Mouse (Mus musculus) cerebellum, postnatal 14 days (tissue): ENCODE data around the gene Rab13.
"Not testable (repeated sequence)": the region's sequence is repeated elsewhere in the genome, so short reads cannot be mapped to it uniquely, and the experiment has no call there.

Experiments
- DNase-seq, 2 experiments: peaks; one replicate each; pipeline ENCODE4 v3.0.0; 2021; ENCODE audit warnings: mixed read lengths in 2 of 2

The Rab13 gene

DNA sequence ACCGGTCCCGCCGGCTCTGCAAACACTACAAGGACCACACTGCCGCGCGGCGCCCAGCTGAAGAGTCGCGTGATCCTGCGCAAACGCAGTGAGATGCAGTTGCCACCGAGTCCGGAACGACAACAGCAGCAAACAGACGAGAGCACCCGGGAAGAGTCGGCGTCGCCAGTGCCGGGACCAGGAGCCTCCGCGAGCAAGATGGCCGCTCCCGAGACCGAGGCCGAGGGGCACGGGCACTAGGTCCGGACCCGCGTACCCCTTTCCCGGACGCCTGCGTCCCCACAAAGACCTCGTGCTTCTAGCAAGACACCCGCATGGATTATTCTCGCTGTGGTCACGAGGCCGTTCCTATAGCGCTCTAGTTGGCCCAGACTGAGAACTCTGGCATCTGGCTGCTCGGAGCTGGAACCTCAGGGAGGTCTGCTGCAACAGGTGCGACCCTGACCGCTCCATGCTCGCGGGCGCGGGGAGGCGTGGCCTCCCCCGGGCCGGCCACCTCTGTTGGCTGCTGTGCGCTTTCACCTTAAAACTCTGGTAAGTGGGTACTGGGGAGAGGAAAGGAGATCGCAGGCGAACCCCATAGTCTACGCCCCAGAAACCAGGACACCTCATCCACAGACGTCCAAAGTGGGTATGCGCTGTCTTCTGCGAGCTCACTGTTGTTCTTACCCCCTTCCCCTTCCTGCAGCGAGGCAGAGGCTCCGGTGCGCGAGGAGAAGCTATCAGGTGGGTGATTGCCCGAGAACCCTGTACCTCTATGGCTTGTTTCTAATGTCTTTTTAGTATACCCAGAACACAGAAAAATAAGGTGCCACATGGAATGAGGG, 18.2 kb downstream of the Rab13 start, which contains the start of gene Jtb:
Gene Jtb, plus strand, starts transcription at position 91 of the 827 bp plus-strand sequence.
- DNase-seq: peak; percentile 92 to 93

DNA sequence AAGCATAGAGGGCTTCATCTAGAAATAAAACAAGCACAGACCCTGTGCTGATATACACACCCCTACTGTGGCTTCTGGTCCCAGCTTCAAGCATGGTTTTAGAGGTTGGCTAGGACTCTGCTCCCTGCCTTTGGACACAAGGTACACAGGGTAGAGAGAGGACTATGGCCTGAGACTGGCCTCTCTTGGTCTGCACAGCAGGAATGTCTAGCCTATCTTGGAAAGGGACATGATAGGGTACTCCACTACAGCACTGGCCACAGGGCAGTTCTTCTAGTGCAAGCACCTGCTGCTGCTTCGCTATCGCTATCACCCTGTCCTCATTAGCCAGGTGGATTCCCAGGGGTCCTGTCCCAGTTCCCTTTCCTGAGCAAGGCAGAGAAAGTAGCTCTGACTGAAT, 27.8 kb downstream of the Rab13 start:
- DNase-seq: no peak

DNA sequence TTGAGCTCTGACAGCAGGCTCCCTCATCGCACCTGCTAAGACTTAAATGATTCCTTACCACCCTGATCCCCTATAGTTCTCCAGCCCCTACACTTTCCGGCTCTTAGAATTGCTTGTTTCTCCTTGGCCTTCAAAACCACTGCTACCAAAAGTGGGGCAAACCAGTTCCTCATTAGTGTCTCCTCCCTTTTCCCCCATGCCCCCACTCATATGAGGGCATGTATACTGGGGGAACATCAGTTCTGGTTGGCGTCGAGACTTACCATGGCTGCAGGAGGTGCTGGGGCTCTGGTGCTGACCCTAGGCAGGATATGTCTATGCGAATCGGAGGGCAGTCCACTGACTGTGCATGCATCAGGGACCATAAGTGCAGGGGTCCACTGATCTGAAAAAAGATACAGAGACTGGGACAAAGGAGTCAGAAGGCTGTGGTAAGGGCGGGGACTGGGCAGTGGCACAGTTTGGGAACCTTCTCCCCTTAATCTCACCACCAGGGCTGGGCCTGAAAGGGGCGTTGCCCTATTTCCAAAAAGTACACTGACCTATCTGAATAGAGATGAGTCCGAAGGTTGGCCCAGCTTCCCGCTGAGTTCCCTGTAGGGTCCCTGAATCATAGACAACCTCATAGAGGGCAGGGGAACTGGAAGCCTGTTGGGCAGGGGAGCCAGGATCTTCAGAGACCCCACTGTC, 28.3 kb downstream of the Rab13 start:
- DNase-seq: no peak

DNA sequence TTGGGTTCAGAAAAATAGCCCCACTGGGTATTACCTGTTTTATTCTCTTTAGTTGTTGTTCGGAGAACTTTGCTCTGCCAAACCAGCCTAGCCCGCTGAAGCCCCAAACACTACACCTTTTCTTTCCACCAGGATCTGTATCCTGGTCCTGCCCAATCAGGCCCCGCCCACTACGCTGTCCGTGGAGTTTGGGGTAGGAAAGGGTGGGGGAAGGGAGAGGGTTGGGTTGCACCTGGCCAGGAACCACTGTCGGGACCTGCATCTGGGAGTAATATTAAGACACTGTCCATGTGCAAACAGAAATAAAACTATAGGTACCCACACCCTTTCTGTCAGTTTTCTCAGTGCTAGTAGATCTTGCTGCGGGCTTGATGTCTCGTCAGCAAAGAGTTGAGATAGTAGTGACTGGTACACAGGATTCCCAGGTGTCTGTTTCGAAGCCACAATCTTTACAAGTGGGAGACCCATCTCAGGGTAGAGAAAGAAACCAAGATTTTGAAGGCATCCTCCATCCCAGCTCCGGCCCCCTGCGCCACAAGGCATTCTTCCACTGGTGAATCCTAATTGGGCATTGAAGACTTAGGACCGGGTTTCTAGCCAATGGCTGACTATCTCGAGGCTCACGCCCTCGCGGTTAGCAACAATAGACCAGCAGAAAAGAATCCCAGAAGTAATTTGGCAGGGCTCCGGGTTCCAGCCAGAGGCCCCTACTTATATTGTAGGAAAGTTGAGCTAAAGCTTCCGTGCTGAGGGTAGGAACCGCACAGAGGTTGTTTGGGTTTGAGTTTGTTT, 29.7 kb downstream of the Rab13 start, which contains the start of gene Creb3l4:
Gene Creb3l4, minus strand, starts transcription at position 529 of the 792 bp plus-strand sequence.
- no peak for DNase-seq

DNA sequence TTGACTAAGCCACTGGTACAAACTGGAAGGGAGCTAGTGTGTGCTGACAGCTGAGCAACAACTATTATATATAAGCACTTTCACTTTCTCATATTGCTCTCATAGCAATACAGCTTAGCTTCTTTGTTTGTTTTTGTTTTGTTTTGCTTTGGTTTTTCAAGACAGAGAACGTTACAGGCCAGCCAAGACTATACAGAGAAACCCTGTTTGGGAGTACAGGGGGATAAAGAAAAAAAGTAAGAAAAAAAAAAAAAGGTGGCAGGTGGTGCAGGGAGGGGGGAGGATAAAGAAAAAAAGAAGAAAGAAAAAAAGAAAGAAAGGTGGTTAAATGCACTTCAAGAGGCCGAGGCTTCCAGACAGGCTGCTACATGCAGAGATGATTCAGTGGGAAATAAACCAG, 31.9 kb downstream of the Rab13 start:
- no peak for DNase-seq

DNA sequence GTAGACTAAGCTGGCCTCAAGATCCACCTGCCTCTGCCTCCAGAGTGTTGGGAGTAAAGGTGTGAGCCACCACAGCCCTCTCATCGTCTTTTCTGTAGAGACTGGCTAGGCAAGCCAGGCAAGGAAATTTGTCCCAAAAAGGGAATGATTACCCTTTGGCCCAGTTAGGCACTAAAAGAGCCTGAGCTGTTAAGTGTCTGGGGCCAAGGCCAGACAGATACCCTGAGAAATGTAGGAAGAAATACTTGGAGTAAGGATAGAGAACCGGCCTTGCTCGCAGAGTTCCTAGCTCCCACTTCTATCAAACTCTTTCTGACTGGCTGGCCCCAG, 34.1 kb downstream of the Rab13 start:
- no peak for DNase-seq

DNA sequence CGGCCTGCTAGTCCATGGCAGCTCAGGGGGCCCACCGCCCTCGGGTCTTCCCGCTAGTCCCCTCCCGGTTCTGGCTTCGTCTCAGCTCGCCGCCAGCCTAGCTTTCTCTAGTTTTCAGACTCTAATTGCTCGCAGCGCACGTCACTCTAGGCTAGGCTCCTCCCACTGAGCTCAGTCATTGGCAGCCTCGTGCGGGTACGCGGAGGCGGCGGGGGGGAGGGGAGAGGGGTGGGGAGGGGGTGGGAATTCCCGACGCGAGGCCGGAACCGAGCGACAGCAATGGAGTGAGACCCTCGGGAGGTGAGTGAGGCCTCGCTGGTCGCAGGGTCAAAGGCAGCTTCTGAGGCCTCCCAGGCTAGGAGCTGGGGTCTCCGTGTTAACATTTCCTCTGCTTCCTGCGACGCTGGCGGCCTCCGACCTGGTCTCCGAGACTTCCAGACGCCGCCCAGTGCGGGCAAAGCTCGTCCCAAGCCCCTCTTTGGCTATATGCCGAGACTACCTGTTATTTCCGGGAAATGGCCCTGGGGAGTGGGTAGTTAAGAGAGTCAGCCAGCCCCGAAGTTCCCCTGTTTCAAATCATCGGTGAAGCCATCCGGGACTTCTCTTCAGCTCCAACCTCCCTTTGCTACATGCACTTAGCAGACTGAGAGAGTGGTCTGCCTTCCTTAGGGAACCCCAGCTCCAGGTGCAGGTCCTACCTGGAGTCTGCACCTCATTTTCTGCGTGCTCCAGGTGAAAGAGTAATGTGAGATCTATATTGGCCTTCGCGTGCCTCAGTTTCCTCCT, 34.7 kb downstream of the Rab13 start, which contains the start of gene Slc39a1:
Gene Slc39a1, plus strand, starts transcription at position 213 of the 786 bp plus-strand sequence.
- DNase-seq: peak; percentile 93 to 95

DNA sequence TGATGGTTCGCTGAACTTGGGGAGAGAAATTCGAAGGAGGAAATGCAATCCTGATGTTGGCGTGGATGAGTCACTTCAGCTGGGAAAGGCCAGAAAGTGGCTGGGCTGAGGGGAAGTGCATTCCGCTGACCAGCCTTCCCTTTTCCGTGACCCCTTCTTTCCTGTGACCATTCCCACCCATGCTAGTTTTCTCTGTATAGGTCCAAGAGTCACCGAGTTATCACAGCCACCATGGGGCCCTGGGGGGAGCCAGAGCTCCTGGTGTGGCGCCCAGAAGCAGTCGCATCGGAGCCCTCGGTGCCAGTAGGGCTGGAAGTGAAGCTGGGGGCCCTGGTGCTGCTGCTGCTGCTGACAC, 35.2 kb downstream of the Rab13 start:
- DNase-seq: peak in 1 of 2 experiments; percentile 42

DNA sequence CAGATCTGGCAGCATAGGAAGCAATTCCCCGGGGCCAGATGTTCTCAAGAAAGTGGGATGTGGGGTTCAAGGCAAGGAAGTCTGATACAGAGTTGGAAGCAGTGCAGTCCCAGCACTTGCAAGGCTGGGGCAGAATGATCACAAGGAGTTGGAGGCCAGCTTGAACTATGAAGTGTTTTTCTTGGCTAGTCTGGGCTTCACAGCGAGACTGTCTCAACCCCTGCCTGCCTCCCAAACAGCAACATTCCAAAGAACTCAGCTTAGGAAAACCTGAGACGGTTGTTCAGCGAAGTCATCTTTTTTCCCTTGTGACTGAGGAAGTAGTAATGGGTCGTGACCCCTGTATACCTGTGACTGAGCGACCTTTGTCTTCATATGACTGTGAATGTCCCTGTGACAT, 37.3 kb downstream of the Rab13 start:
- DNase-seq: no peak

DNA sequence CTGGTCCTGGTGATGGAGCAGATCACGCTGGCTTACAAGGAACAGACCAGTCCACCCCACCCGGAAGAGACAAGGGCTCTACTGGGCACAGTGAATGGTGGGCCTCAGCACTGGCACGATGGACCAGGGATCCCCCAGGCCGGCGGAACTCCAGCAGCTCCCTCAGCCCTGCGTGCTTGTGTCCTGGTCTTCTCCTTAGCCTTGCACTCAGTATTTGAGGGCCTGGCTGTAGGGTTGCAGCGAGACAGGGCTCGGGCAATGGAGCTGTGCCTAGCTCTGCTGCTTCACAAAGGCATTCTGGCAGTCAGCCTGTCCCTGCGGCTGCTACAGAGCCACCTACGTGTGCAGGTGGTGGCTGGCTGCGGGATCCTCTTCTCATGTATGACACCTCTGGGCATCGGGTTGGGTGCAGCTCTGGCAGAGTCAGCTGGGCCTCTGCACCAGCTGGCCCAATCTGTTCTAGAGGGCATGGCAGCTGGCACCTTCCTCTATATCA, 38.3 kb downstream of the Rab13 start:
- not testable (repeated sequence) for DNase-seq

DNA sequence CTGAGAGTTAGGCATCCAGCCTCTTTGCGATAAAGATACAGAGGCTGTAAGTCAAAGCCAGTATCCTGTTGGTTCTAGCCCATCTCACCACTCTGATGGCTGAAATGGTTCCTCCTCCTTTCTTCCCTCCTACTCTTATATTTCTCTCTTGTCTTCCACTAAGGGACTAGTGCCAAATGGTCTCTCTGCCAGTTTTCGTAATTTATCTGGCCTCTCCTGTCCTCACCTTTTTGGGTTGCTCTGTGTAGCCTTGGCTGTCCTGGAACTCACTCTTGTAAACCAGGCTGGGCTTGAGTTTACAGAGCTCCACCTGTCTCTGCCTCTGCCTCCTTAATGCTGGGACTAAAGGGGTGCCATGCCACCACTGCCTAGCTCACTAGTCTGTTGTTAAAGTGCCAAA, 39.2 kb downstream of the Rab13 start:
- DNase-seq: peak in 1 of 2 experiments; percentile 43

DNA sequence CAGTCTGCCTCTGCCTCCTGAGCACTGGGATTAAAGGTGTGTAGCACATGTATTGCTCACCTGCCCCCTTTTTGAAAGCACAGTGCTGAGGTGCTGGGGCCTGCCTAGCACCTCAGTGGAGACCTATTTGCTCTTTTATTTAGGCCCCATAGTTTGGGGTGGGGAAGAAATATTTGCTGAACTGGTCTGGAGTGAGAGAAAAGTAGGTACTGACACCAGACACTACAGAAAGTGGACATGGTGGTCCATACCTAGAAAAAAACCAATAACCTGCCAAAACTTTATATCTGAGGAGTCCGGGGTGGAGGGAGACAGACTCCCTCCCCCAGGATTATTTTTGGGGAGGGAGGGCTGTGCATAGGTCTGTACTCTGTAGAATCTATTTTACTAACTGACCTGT, 39.7 kb downstream of the Rab13 start:
- peak in 1 of 2 experiments; percentile 1 for DNase-seq

DNA sequence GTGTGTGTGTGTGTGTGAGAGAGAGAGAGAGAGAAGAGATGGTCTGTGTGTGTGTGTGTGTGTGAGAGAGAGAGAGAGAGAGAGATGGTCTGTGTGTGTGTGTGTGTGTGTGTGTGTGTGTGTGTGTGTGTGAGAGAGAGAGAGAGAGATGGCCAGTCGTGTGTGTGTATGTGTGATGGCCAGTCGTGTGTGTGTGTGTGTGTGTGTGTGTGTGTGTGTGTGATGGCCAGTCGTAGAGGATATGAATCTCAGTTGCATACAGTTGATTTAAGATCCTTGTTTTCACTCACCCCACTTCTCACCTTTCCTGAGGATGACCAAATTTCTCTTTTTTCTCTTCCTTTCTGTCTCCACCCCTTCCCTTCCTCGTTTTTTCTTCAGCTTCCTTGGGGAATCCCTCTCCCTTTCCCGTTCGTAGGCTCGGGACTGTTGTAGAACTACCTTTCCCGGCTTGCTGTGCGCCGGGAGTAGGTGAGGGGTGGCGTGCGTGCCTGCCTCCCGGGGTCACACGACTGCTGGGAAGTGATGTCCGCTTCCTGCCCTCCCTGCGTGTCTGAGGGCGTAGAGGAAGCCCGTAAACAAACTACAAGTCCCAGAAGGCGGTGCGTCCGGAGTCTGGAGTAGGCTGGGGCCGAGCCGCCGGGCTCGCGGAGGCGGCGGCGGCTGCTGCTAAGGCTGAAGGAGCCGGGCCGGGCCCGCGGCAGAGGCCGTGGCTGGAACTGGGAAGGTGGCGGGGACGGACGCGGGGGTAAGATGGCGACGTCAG, 40.3 kb downstream of the Rab13 start, which contains the start of gene Crtc2:
Gene Crtc2, plus strand, starts transcription at position 511 of the 766 bp plus-strand sequence.
- DNase-seq: peak; percentile 95 to 96

DNA sequence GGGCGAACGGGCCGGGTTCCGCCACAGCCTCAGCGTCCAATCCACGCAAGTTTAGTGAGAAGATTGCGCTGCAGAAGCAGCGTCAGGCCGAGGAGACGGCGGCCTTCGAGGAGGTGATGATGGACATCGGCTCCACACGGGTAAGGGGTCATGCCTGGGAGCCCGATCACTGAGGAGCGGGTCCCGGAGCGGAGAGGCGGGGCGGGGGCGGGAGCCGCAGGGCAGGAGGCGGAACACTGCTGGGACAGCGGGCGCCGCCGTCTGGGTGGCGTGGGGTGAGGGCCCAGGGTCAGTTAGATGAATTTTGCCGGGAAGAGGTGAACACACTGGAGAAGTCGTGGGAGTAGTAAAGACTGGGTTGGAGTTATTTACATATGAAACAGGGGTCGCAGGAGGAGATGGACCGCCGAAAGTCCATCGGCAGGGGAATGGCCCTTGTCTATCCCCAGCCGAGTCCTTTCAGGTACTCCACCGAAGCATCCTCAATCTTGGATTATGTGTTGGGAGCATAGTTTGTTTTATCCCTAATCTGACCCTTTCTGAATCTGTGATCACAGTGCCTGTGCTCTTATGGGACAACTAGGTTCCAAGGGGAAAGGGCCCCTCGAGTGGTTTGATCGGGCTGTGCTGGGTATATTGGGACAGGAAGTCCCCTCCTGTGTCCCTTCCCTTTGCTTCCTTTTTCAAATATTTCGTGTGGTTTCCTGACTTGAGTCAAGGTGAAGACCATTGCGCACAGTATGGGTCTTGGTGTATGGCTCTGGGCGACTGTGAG, 41.1 kb downstream of the Rab13 start:
- no peak for DNase-seq

DNA sequence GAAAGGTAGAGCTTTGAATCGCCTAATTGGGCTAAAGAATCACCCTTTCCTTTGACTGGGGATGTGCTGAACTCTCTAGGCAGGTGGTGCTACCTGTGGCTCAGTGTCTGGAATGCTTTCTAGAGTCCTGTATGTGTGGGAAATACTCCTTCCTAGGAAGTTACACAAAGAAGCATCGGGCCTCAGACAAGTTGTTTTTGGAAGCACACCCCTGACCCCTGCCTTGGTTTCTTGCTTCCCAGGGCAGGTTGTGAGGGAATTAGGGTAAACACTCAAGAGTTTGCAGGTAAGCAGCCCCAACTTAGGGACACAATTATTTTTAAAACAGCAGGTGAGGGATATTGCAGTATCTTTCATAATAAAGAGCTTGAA, 41.7 kb downstream of the Rab13 start:
- DNase-seq: no peak

DNA sequence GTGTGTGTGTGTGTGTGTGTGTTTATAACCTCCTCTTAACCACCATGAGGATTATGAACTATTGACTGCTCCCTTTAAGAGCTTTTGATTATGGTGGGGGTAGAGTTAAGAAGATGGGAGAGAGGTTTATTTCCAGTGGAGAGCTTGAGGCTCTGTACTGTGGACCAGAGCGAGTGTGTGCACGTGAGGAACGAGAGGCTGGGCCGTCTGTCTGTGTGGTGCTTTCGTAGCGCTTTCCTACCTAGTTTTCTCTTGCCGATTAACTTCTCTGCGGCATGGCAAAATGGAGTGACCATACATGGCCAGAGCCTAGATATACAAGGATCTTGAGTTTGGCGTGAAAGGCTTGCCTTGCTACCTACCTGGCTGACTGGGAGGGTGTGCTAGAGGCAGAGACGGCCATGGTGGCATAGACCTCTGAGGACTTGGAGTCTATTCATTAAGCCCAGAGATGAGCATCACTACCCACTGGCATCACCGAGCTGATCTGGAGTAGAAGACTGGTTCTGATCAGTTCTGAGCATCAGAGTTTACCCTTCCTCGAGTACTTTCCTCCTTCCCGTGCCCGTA, 42.4 kb downstream of the Rab13 start:
- peak in 1 of 2 experiments; percentile 41 for DNase-seq

DNA sequence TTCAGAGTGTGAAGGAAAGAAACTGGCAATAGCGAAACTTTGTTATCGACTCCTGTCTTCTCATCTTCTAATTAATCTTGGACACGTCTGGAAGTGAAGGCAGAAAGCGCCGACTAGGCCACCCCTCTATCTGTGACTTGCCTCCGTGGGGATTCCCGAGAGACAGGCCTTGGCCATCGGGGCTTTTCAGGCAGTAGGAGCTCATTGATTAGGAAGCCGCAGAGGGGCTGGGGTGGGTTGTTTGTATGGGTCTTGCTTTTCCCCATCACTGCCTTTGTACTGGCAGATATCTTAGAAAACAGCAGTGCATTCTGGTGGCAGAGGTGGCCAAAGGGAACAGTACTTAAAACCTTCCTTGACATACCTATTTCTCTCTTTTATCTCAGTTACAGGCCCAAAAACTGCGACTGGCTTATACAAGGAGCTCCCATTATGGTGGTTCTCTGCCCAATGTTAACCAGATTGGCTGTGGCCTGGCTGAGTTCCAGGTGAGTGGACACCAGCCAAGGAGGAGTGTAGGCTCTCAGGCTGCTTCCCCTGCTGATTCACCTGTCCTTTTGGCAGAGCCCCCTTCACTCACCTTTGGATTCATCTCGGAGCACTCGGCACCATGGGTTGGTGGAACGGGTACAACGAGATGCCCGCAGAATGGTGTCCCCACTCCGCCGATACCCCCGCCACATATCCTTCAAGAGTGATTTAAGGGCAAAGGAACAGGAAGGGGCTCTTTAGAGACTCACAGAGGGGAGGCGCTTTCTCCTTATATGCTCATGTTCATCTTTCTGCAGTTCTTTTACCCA, 43.4 kb downstream of the Rab13 start:
- peak; percentile 99 to 100 for DNase-seq

DNA sequence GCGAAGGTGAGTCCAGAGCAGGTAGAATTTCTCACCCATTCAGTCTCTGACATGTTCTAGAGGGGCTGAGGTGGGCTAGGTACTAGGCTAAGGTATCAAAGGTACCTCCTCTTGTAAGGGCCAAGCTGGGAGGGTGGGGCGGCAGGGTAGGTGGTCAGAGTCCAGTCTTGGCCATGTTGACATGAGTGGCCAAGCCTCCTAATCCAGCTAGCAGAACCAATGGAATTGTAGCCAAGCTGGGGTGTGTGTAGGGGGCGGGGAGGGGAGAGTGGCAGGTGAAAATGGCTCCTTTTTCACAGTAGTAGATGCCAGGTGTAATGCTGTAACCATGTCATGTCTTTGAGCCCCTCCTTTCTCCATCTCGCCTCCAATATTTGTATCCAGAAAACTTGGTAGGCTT, 45.0 kb downstream of the Rab13 start:
- DNase-seq: peak in 1 of 2 experiments; percentile 29

DNA sequence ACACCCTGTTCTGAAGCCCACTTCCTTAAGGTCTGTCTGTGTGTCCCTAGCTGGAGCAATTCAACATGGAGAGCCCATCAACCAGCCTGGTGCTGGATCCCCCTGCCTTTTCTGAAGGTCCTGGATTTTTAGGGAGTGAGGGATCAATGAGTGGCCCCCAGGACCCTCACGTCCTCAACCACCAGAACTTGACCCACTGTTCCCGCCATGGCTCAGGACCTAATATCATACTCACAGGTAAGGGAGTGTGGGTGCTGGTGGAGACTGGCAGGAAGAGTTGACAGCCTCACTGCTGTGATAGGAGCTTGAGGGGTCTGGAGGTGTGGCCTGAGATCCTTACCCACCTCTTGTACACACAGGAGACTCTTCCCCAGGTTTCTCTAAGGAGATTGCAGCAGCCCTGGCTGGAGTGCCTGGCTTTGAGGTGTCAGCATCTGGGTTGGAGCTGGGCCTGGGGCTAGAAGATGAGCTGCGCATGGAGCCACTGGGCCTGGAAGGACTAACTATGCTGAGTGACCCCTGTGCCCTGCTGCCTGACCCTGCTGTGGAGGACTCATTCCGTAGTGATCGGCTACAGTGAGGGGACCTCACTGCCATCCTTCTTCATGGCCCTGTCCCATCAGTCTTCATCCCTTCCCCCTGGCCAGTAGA, 49.8 kb downstream of the Rab13 start:
- peak in 1 of 2 experiments; percentile 9 for DNase-seq
